Mouse (Mus musculus) cerebellum, adult 2 months (tissue): ENCODE measurements around the gene Gapvd1.

Source experiments
- CTCF ChIP-seq: fragments of 200-500 bp; IDR thresholded peaks from 2 replicates; pipeline ENCODE4 v1.5.1; 2011; ENCODE audit warnings: low read depth, mild to moderate bottlenecking, control low read depth, low read length, moderate library complexity, borderline replicate concordance; ENCODE audit not compliant: insufficient read depth
- POLR2A ChIP-seq: fragments of 200-500 bp; IDR thresholded peaks from 2 replicates; pipeline ENCODE4 v1.6.1; 2011; ENCODE audit warnings: low read length, control low read depth, borderline replicate concordance; ENCODE audit not compliant: insufficient read depth

DNA sequence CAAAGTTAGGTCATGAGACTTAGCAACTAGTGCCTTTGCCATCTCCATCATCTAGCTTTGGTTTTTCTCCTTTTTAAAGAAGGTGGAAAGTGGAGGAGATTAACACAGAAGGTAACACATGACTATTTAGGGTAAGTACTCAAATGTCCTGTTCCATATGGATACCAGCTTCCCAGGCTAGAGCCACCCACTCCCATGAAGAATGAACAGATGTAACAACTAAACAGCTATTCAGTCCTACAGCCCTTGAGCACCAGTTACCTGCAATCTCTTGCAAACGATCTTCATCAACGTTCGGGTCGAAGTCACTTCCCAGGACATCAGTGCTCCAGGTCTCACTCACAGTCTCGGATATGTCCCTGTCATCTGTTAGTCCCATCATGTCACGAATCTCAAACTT lies 43.1 kb downstream of the Gapvd1 start:
- TF ChIP-seq CTCF (no peak), POLR2A (no peak)
